Mouse (Mus musculus): ENCODE results near the gene Emd. TPM values are rescaled to one million over a fixed set of nuclear protein-coding genes. Genes with fewer than 3 reads are reported as not detected.

The Emd gene
- polyA plus RNA-seq, 1 experiment from 2014 or later: 12.8 TPM

Small RNAs within 50 kb of the gene (microRNA-seq; reads per million reads assigned to microRNA genes)
- gene Mir7091: not detected

Other genes starting within 250 kb of the Emd start
- gene Irak1, start 230.8 kb upstream of the Emd start, polyA plus RNA-seq (2015; fragmentation: Nextera tagmentation; extraction: Ambion mirVana): 38.8 and 39.3 TPM in 2 replicates
- gene Opn1mw, start 127.2 kb upstream of the Emd start, polyA plus RNA-seq (2015; fragmentation: Nextera tagmentation; extraction: Ambion mirVana): not detected in 2 replicates
- gene Mecp2, start 119.3 kb upstream of the Emd start, polyA plus RNA-seq (2015; fragmentation: Nextera tagmentation; extraction: Ambion mirVana): 11.7 and 14.0 TPM in 2 replicates
- not detected in 2 replicates for gene Tex28, start 86.8 kb upstream of the Emd start, polyA plus RNA-seq (2015; fragmentation: Nextera tagmentation; extraction: Ambion mirVana)
- gene Tktl1, start 77.4 kb upstream of the Emd start, polyA plus RNA-seq (2015; fragmentation: Nextera tagmentation; extraction: Ambion mirVana): 0.11 TPM in 1 of 2 replicates, not detected in the other
- 84.6 and 88.4 TPM in 2 replicates for gene Flna, start 4.9 kb upstream of the Emd start, polyA plus RNA-seq (2015; fragmentation: Nextera tagmentation; extraction: Ambion mirVana)
- gene Rpl10, start 16.1 kb downstream of the Emd start, polyA plus RNA-seq (2015; fragmentation: Nextera tagmentation; extraction: Ambion mirVana): 454 and 460 TPM in 2 replicates
- gene Taz, start 27.2 kb downstream of the Emd start, polyA plus RNA-seq (2015; fragmentation: Nextera tagmentation; extraction: Ambion mirVana): 79.8 and 81.3 TPM in 2 replicates
- gene Dnase1l1, start 27.6 kb downstream of the Emd start, polyA plus RNA-seq (2015; fragmentation: Nextera tagmentation; extraction: Ambion mirVana): 2.8 and 4.3 TPM in 2 replicates
- gene Atp6ap1, start 42.4 kb downstream of the Emd start, polyA plus RNA-seq (2015; fragmentation: Nextera tagmentation; extraction: Ambion mirVana): 317 and 348 TPM in 2 replicates
- 1,108 and 1,139 TPM in 2 replicates for gene Gdi1, start 50.3 kb downstream of the Emd start, polyA plus RNA-seq (2015; fragmentation: Nextera tagmentation; extraction: Ambion mirVana)
- gene Fam50a, start 58.3 kb downstream of the Emd start, polyA plus RNA-seq (2015; fragmentation: Nextera tagmentation; extraction: Ambion mirVana): 61.9 and 62.3 TPM in 2 replicates
- 63.9 and 68.4 TPM in 2 replicates for gene Plxna3, start 74.4 kb downstream of the Emd start, polyA plus RNA-seq (2015; fragmentation: Nextera tagmentation; extraction: Ambion mirVana)
- 63.2 and 68.7 TPM in 2 replicates for gene Lage3, start 98.9 kb downstream of the Emd start, polyA plus RNA-seq (2015; fragmentation: Nextera tagmentation; extraction: Ambion mirVana)
- 65.9 and 72.6 TPM in 2 replicates for gene Ubl4a, start 118.5 kb downstream of the Emd start, polyA plus RNA-seq (2015; fragmentation: Nextera tagmentation; extraction: Ambion mirVana)
- 8.5 and 9.7 TPM in 2 replicates for gene Slc10a3, start 118.7 kb downstream of the Emd start, polyA plus RNA-seq (2015; fragmentation: Nextera tagmentation; extraction: Ambion mirVana)
- gene Fam3a, start 138.6 kb downstream of the Emd start, polyA plus RNA-seq (2015; fragmentation: Nextera tagmentation; extraction: Ambion mirVana): 33.6 and 36.1 TPM in 2 replicates
- gene Ikbkg, start 138.6 kb downstream of the Emd start, polyA plus RNA-seq (2015; fragmentation: Nextera tagmentation; extraction: Ambion mirVana): 16.4 and 19.9 TPM in 2 replicates
- 47.7 and 49.4 TPM in 2 replicates for gene G6pdx, start 174.5 kb downstream of the Emd start, polyA plus RNA-seq (2015; fragmentation: Nextera tagmentation; extraction: Ambion mirVana)
- 0.36 TPM in 1 of 2 replicates, not detected in the other for gene Gm6880, start 226.7 kb downstream of the Emd start, polyA plus RNA-seq (2015; fragmentation: Nextera tagmentation; extraction: Ambion mirVana)